Mouse (Mus musculus): ENCODE measurements around the gene Gli3.

- TF ChIP-seq CTCF (IDR thresholded peaks at IDR 0.05; ENCODE audit: low read depth) (no peak), EP300 (IDR thresholded peaks at IDR 0.05; ENCODE audit: low read depth) (no peak)
These were observed 87.1 kb downstream of the Gli3 start for GRCm38 (mm10) chr13:15550027-15550602.
